Mouse (Mus musculus): ENCODE measurements around the gene Sik2.

GRCm38 (mm10) chr9:50861119-50861839, 147.6 kb downstream of the Sik2 start:
- TF ChIP-seq GATA1 (IDR thresholded peaks at IDR 0.05; ENCODE audit: borderline replicate concordance, low read length) (no peak), FLI1 (IDR thresholded peaks at IDR 0.05; ENCODE audit: low read length) (no peak)
